Mouse (Mus musculus): ENCODE results near the gene Glo1.

GRCm38 (mm10) chr17:30558623-30559022 is 68.0 kb downstream of the Glo1 start:
- TF ChIP-seq CTCF (IDR thresholded peaks at IDR 0.05; ENCODE audit: low read depth) (no peak), EP300 (optimal IDR thresholded peaks at IDR 0.05) (no peak)
